Mouse (Mus musculus): Measurements from ENCODE around the gene Cltb. TPM values are rescaled to one million over a fixed set of nuclear protein-coding genes. Genes with fewer than 3 reads are reported as not detected.
"Not testable (repeated sequence)": the region's sequence is repeated elsewhere in the genome, so short reads cannot be mapped to it uniquely, and the experiment has no call there.

The Cltb gene
- polyA plus RNA-seq, 1 experiment, result 16.9 TPM

DNA sequence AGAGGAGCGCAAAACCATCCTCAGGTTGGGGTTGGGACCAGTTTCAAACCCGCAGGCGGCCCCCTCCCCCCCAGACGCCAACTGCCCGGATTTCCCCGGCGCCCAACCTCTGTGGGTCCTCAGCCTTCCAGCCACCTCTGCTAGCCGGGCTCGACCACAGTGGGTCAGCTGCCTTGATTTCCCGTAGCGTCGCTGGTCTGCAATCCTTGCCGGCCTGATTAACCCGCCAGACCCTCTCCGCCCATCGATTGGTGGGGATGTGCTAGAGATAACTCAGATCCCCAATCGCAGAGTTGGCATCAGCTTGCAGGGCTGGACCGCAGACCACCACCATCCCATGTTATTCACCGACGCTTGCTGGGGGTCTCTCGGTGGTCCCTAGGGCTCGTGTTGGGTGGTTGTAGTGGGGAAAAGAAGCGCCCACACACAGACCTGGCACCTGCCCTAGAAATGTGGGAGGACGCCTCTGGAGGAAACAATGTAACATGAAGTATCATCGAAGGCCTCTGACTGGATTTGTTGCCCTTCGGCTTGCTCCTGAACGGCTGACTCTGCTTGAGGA is 10.9 kb upstream of the Cltb start:
- Histone ChIP-seq H3K4me3 (ENCODE audit: extremely low read depth, insufficient read depth, insufficient read length) (peak overlapping the region; percentile 99), H3K4me1 (ENCODE audit: control insufficient read depth, insufficient read depth, insufficient read length) (peaks cover 3% of the 10 kb centered on the region; the same call in 1 of the 2 replicates), H3K36me3 (ENCODE audit: control insufficient read depth, insufficient read depth, low read length) (no peaks in the 10 kb centered on the region), H3K27ac (ENCODE audit: insufficient read depth, low read length) (peak overlapping the region; percentile 86), H3K27me3 (ENCODE audit: control insufficient read depth, insufficient read depth, low read length) (no peaks in the 10 kb centered on the region)
- no peak for DNase-seq (ENCODE audit: low read depth in 1 of 2, low spot score in 2 of 2)
- TF ChIP-seq CTCF (IDR thresholded peaks at IDR 0.05; ENCODE audit: extremely low read depth, insufficient read depth, insufficient read length, insufficient replicate concordance) (no peak), POLR2A (IDR thresholded peaks at IDR 0.05; ENCODE audit: low read depth, low read length) (no peak)
- under 1% methylated on average over 27 of the region's 27 CpGs for WGBS

GRCm38 (mm10) chr13:54621155-54621932 is 10.2 kb upstream of the Cltb start, which contains the start of gene Faf2:
TSS of gene Faf2 (plus strand) at chr13:54621784.
- TF ChIP-seq CTCF (IDR thresholded peaks at IDR 0.05; ENCODE audit: extremely low read depth, insufficient read depth, insufficient read length, insufficient replicate concordance) (peak; percentile 96), POLR2A (IDR thresholded peaks at IDR 0.05; ENCODE audit: low read depth, low read length) (peak; percentile 75)
- Histone ChIP-seq H3K27ac (ENCODE audit: insufficient read depth, low read length) (peak within 1 kb of the TSS; percentile 86), H3K36me3 (ENCODE audit: control insufficient read depth, insufficient read depth, low read length) (no peaks in the 10 kb centered on the region), H3K27me3 (ENCODE audit: control insufficient read depth, insufficient read depth, low read length) (no peaks in the 10 kb centered on the region), H3K4me3 (ENCODE audit: extremely low read depth, insufficient read depth, insufficient read length) (peak within 1 kb of the TSS; percentile 99), H3K4me1 (ENCODE audit: control insufficient read depth, insufficient read depth, insufficient read length) (peaks cover 3% of the 10 kb centered on the region; the same call in 1 of the 2 replicates)
- peak; percentile 88 to 96 for DNase-seq (ENCODE audit: low read depth in 1 of 2, low spot score in 2 of 2)
- WGBS, result 13% methylated on average over 44 of the region's 44 CpGs

DNA sequence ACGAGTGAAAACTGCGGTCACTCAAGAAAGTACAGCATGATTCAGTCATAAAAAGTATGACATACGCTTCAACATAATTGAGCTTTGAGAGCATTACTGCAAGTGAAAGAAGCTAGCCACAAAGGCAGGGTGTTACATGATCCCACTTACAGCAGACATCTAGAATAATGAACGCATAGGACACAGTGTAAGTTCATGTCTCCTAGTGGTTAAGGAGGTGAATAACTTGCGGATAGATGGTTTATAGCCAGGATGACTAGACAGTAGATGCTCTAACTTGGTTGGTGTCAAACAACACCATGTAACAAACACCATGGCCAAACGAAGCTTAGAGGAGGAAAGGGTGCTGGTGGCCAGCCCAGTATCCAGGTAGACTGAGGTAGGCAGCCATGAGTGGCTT is 5.9 kb upstream of the Cltb start:
- TF ChIP-seq POLR2A (IDR thresholded peaks at IDR 0.05; ENCODE audit: low read depth, low read length) (no peak), CTCF (IDR thresholded peaks at IDR 0.05; ENCODE audit: extremely low read depth, insufficient read depth, insufficient read length, insufficient replicate concordance) (no peak)
- 62% methylated on average over 6 of the region's 6 CpGs for WGBS
- DNase-seq (ENCODE audit: low read depth in 1 of 2, low spot score in 2 of 2), result no peak

DNA sequence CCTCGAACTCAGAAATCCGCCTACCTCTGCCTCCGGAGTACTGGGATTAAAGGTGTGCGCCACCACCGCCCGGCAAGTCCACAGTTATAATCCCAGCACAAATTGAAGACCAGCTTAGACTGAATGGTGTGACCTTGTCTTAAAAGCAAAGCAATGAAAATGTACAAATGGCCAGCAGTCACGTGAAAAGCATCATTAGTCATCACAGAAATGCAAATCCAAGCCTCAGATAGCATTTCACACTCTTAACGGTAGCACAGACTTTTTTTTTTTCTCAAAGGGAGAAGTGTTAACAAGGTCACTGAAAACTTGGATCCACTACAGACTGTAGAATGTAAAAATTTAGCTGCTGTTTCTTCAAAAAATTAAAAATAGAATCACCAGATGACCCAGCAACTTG is 5.2 kb upstream of the Cltb start:
- Histone ChIP-seq H3K27ac (ENCODE audit: insufficient read depth, low read length) (no peak overlapping the region), H3K4me1 (ENCODE audit: control insufficient read depth, insufficient read depth, insufficient read length) (no peaks in the 10 kb centered on the region), H3K4me3 (ENCODE audit: extremely low read depth, insufficient read depth, insufficient read length) (no peak overlapping the region), H3K27me3 (ENCODE audit: control insufficient read depth, insufficient read depth, low read length) (no peaks in the 10 kb centered on the region), H3K36me3 (ENCODE audit: control insufficient read depth, insufficient read depth, low read length) (no peaks in the 10 kb centered on the region)
- no peak for TF ChIP-seq CTCF (IDR thresholded peaks at IDR 0.05; ENCODE audit: extremely low read depth, insufficient read depth, insufficient read length, insufficient replicate concordance)
- TF ChIP-seq POLR2A (IDR thresholded peaks at IDR 0.05; ENCODE audit: low read depth, low read length), result no peak
- DNase-seq (ENCODE audit: low read depth in 1 of 2, low spot score in 2 of 2), result no peak
- WGBS, result 85% methylated on average over 8 of the region's 8 CpGs

More for the DNA sequence above, 5.9 kb upstream of the Cltb start:
- Histone ChIP-seq H3K36me3 (ENCODE audit: control insufficient read depth, insufficient read depth, low read length) (no peaks in the 10 kb centered on the region), H3K4me1 (ENCODE audit: control insufficient read depth, insufficient read depth, insufficient read length) (no peaks in the 10 kb centered on the region), H3K27me3 (ENCODE audit: control insufficient read depth, insufficient read depth, low read length) (no peaks in the 10 kb centered on the region), H3K4me3 (ENCODE audit: extremely low read depth, insufficient read depth, insufficient read length) (no peak overlapping the region), H3K27ac (ENCODE audit: insufficient read depth, low read length) (no peak overlapping the region)

- H3K4me3 ChIP-seq (ENCODE audit: extremely low read depth, insufficient read depth, insufficient read length); H3K36me3 ChIP-seq (ENCODE audit: control insufficient read depth, insufficient read depth, low read length); H3K27me3 ChIP-seq (ENCODE audit: control insufficient read depth, insufficient read depth, low read length); H3K27ac ChIP-seq (ENCODE audit: insufficient read depth, low read length); DNase-seq (ENCODE audit: low read depth in 1 of 2, low spot score in 2 of 2); H3K4me1 ChIP-seq (ENCODE audit: control insufficient read depth, insufficient read depth, insufficient read length): not testable (repeated sequence)
- WGBS, result 75% methylated on average over 8 of the region's 8 CpGs
Observed at GRCm38 (mm10) chr13:54613141-54613540, 2.0 kb upstream of the Cltb start.

- Histone ChIP-seq H3K27me3 (ENCODE audit: control insufficient read depth, insufficient read depth, low read length) (no peaks in the 10 kb centered on the region), H3K36me3 (ENCODE audit: control insufficient read depth, insufficient read depth, low read length) (no peaks in the 10 kb centered on the region; the same call in 1 of the 2 replicates), H3K4me3 (ENCODE audit: extremely low read depth, insufficient read depth, insufficient read length) (peak overlapping the region; percentile 77), H3K4me1 (ENCODE audit: control insufficient read depth, insufficient read depth, insufficient read length) (0 out of 2 replicates have a peak, but pooled peaks cover 2% of the 10 kb centered on the region), H3K27ac (ENCODE audit: insufficient read depth, low read length) (peak overlapping the region; percentile 17)
- WGBS, result 31% methylated on average over 13 of the region's 13 CpGs
- TF ChIP-seq CTCF (IDR thresholded peaks at IDR 0.05; ENCODE audit: extremely low read depth, insufficient read depth, insufficient read length, insufficient replicate concordance), result no peak
- no peak for TF ChIP-seq POLR2A (IDR thresholded peaks at IDR 0.05; ENCODE audit: low read depth, low read length)
- no peak for DNase-seq (ENCODE audit: low read depth in 1 of 2, low spot score in 2 of 2)
Observed at GRCm38 (mm10) chr13:54610613-54610971, 552 bp downstream of the Cltb start.

DNA sequence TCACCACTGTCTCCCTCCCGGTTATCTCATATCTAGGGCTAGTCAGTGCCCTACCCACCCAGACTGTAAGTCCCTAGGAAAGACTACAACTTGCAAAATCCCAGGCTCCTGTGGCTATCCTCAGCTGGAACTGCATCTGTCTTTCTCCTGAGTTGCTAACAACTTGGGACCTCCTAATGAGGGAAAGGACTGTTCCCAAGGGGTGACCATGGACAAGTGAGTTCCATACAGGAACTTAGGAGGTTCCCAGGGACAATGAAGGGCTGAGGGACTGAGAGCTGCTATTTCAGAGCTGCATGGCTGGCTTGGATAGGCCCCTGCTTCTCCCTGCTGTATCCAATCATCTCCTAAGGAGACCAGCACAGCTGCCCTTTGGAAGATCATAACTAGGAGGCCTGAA is 1.8 kb downstream of the Cltb start:
- Histone ChIP-seq H3K27ac (ENCODE audit: insufficient read depth, low read length) (no peak overlapping the region), H3K36me3 (ENCODE audit: control insufficient read depth, insufficient read depth, low read length) (no peaks in the 10 kb centered on the region; the same call in 1 of the 2 replicates), H3K4me1 (ENCODE audit: control insufficient read depth, insufficient read depth, insufficient read length) (0 out of 2 replicates have a peak, but pooled peaks cover 2% of the 10 kb centered on the region), H3K27me3 (ENCODE audit: control insufficient read depth, insufficient read depth, low read length) (no peaks in the 10 kb centered on the region), H3K4me3 (ENCODE audit: extremely low read depth, insufficient read depth, insufficient read length) (no peak overlapping the region)
- DNase-seq (ENCODE audit: low read depth in 1 of 2, low spot score in 2 of 2), result no peak
- whole genome bisulfite sequencing, result 89% methylated on average over 1 of the region's 1 CpGs
- TF ChIP-seq POLR2A (IDR thresholded peaks at IDR 0.05; ENCODE audit: low read depth, low read length) (no peak), CTCF (IDR thresholded peaks at IDR 0.05; ENCODE audit: extremely low read depth, insufficient read depth, insufficient read length, insufficient replicate concordance) (no peak)
